In the genomic region with DNA sequence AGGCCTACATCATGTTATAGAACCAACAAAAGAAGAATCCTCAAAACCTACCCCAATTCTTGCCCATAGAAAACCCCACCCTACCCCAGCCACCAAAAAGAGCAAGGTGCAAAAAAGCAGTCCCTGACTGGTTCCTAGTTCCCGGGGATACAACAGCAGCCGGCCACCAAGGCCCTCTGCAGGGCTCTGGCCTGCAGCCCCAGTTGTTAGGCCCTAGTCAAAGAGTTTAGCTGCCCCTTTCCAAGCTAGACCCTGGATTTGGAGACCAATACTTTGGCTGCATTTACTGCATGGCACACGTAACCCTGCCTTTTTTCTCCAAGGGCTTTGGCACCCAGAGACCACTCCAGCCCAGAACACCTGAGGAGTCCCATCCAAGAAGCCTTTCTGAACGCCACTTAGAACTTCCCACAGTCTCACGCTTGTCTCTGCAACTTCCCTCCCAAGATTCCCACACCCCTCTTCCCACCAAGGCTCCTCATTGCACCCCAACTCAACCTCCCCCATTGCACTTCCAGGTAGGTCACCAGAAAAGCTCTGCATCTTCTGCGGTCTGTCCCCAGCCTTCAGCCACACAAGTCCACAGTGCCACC, we compare ENCODE assay signal across 12 mouse cellular contexts. TPM values are rescaled to one million over a fixed set of nuclear protein-coding genes. Genes with fewer than 3 reads are reported as not detected.
A peak's percentile ranks its signal among the peaks of the same experiment; 100 is the strongest.
DNase-seq lines count a peak whose midpoint lies in the region; ATAC-seq lines count a peak whose summit lies in the region.
"Had no signal": no experiment of that assay in that cellular context is flagged by ENCODE, and none has a peak within 500 bp of the region (broad histone marks: within the 10 kb centered on the region; RNA-seq: fewer than 3 reads in every experiment).

No protein-coding gene starts in this region.

- ATAC-seq in kidney, embryonic 15.5 days (replicated peaks; ENCODE audit: low FRiP score), result no peak
- no peak for ATAC-seq in hindbrain, embryonic 12.5 days (ENCODE audit: low FRiP score)
- ATAC-seq in limb, embryonic 15.5 days (ENCODE audit: insufficient number of reproducible peaks, low FRiP score, low TSS enrichment, low read depth), result no peak
- no peak for ATAC-seq in neural tube, embryonic 14.5 days (ENCODE audit: low read depth)

- H3K4me2 ChIP-seq in kidney, embryonic 15.5 days, result peak overlapping the region; percentile 76; the same call in 1 of the 2 replicates
- peak overlapping the region; percentile 60 for H3K4me2 ChIP-seq in hindbrain, embryonic 12.5 days (replicated peaks)
- H3K4me2 ChIP-seq in limb, embryonic 15.5 days, result peak overlapping the region; percentile 72
- H3K4me2 ChIP-seq in neural tube, embryonic 14.5 days (ENCODE audit: low read depth, low read length), result peak overlapping the region; percentile 55
- H3K4me2 ChIP-seq: liver, embryonic 15.5 days had no signal

- no peak overlapping the region for H3K9ac ChIP-seq in kidney, embryonic 15.5 days
- H3K9ac ChIP-seq in hindbrain, embryonic 12.5 days, result peak overlapping the region; percentile 68
- peak overlapping the region; percentile 64; the same call in 1 of the 2 replicates for H3K9ac ChIP-seq in limb, embryonic 15.5 days
- H3K9ac ChIP-seq in neural tube, embryonic 14.5 days (replicated peaks; ENCODE audit: low read depth, low read length), result peak overlapping the region; percentile 80
- H3K9ac ChIP-seq: liver, embryonic 15.5 days had no signal

- H3K9me3 ChIP-seq in kidney, embryonic 15.5 days (replicated peaks), result no peaks in the 10 kb centered on the region
- no peaks in the 10 kb centered on the region for H3K9me3 ChIP-seq in hindbrain, embryonic 12.5 days (replicated peaks)
- H3K9me3 ChIP-seq in limb, embryonic 15.5 days, result no peaks in the 10 kb centered on the region
- no peaks in the 10 kb centered on the region for H3K9me3 ChIP-seq in neural tube, embryonic 14.5 days (ENCODE audit: control insufficient read depth, low read length)
- H3K9me3 ChIP-seq: liver, embryonic 15.5 days had no signal

- DNase-seq in kidney, adult 9 months, result no peak
- no peak for DNase-seq in thymus, postnatal 25 days
- DNase-seq in layer of hippocampus, adult 8-10 months (ENCODE audit: low spot score in 2 of 2), result no peak

- peaks cover 61% of the 10 kb centered on the region for H3K4me1 ChIP-seq in kidney, embryonic 15.5 days
- H3K4me1 ChIP-seq in hindbrain, embryonic 12.5 days, result peaks cover 20% of the 10 kb centered on the region
- H3K4me1 ChIP-seq in limb, embryonic 15.5 days, result peaks cover 57% of the 10 kb centered on the region
- H3K4me1 ChIP-seq in neural tube, embryonic 14.5 days (ENCODE audit: control insufficient read depth, insufficient read depth, low read length), result no peaks in the 10 kb centered on the region

- 0 out of 2 replicates have a peak overlapping the region, but pooled peaks have one; percentile 10 for H3K4me3 ChIP-seq in kidney, embryonic 15.5 days (replicated peaks)
- peak overlapping the region; percentile 45 for H3K4me3 ChIP-seq in hindbrain, embryonic 12.5 days
- H3K4me3 ChIP-seq in limb, embryonic 15.5 days, result peak overlapping the region; percentile 55
- H3K4me3 ChIP-seq in neural tube, embryonic 14.5 days (ENCODE audit: low read depth, low read length), result peak overlapping the region; percentile 50
- H3K4me3 ChIP-seq: liver, embryonic 15.5 days had no signal

- H3K27ac ChIP-seq in kidney, embryonic 15.5 days, result no peak overlapping the region
- peak overlapping the region; percentile 77 for H3K27ac ChIP-seq in hindbrain, embryonic 12.5 days
- no peak overlapping the region; the same call in 1 of the 2 replicates for H3K27ac ChIP-seq in limb, embryonic 15.5 days
- peak overlapping the region; percentile 89 for H3K27ac ChIP-seq in neural tube, embryonic 14.5 days (ENCODE audit: low read depth, low read length)
- H3K27ac ChIP-seq: liver, embryonic 15.5 days had no signal

- 50% methylated on average over 6 of the region's 6 CpGs for WGBS in kidney, embryonic 15.5 days
- WGBS in hindbrain, embryonic 12.5 days, result 19% methylated on average over 6 of the region's 6 CpGs
- WGBS in limb, embryonic 15.5 days, result 59% methylated on average over 6 of the region's 6 CpGs
- WGBS in neural tube, embryonic 14.5 days, result 11% methylated on average over 6 of the region's 6 CpGs

- no peaks in the 10 kb centered on the region for H3K36me3 ChIP-seq in kidney, embryonic 15.5 days
- H3K36me3 ChIP-seq in hindbrain, embryonic 12.5 days, result no peaks in the 10 kb centered on the region
- no peaks in the 10 kb centered on the region for H3K36me3 ChIP-seq in limb, embryonic 15.5 days
- no peaks in the 10 kb centered on the region for H3K36me3 ChIP-seq in neural tube, embryonic 14.5 days (ENCODE audit: control insufficient read depth, insufficient read depth, low read length)
- H3K36me3 ChIP-seq: G1E; liver, embryonic 15.5 days had no signal

- H3K27me3 ChIP-seq in kidney, embryonic 15.5 days, result peaks cover 99% of the 10 kb centered on the region
- peaks cover 90% of the 10 kb centered on the region for H3K27me3 ChIP-seq in hindbrain, embryonic 12.5 days
- H3K27me3 ChIP-seq in limb, embryonic 15.5 days, result peaks cover 90% of the 10 kb centered on the region
- peaks cover 41% of the 10 kb centered on the region for H3K27me3 ChIP-seq in neural tube, embryonic 14.5 days (ENCODE audit: control insufficient read depth, insufficient read depth, low read length)

RNA-seq across cellular contexts. Expression of gene Lmx1b, which starts 2.1 kb away (rescaled TPM):
- 1.1 and 1.2 TPM in 2 replicates for polyA plus RNA-seq in kidney, embryonic 15.5 days (2015; fragmentation: Nextera tagmentation; extraction: Ambion mirVana)
- polyA plus RNA-seq in hindbrain, embryonic 12.5 days (2016; fragmentation: Nextera tagmentation; extraction: Ambion mirVana), result 5.0 and 5.6 TPM in 2 replicates
- 2.9 and 4.1 TPM in 2 replicates for polyA plus RNA-seq in limb, embryonic 15.5 days (2015; fragmentation: Nextera tagmentation; extraction: Ambion mirVana)
- 13.1 and 16.3 TPM in 2 replicates for polyA plus RNA-seq in neural tube, embryonic 14.5 days (2014; fragmentation: Nextera tagmentation; extraction: Ambion mirVana)
- total RNA-seq in layer of hippocampus, adult 8-10 months (2022), result under 1 TPM in 2 of 4 experiments, not detected in 2; 0.08 to 0.55 TPM
- total RNA-seq: common myeloid progenitor, adult 5-6 weeks had no signal
- polyA plus RNA-seq: C2C12; G1E; liver, embryonic 15.5 days; thymus, postnatal 0 days had no signal

Comparison
In these comparisons a context has a peak if more than half of its experiments do, and no peak if none do; other contexts are left out.
1. H3K27ac ChIP-seq: peak in hindbrain, embryonic 12.5 days (single experiment) and neural tube, embryonic 14.5 days (single experiment); none in kidney, embryonic 15.5 days (single experiment) and limb, embryonic 15.5 days (single experiment).
2. Peak in every context shown above with its lines, with median percentiles within 50 percentile points of each other: H3K4me2 ChIP-seq and H3K4me3 ChIP-seq.